Mouse (Mus musculus): ENCODE results near the gene Ppp2r5a. TPM values are rescaled to one million over a fixed set of nuclear protein-coding genes. Genes with fewer than 3 reads are reported as not detected.

Gene Ppp2r5a
- polyA plus RNA-seq, 1 experiment from 2014 or later = 18.8 TPM

- Histone ChIP-seq H3K4me1 (ENCODE audit: insufficient read depth, low read length) (peaks cover 4% of the 10 kb centered on the region; the same call in 1 of the 2 replicates), H3K27me3 (ENCODE audit: insufficient read depth, low read length) (no peaks in the 10 kb centered on the region), H3K27ac (ENCODE audit: low read length) (no peak overlapping the region), H3K4me3 (ENCODE audit: low read length) (no peak overlapping the region), H3K4me2 (replicated peaks; ENCODE audit: low read depth, low read length) (no peak overlapping the region), H3K9ac (replicated peaks; ENCODE audit: low read length) (no peak overlapping the region), H3K9me3 (ENCODE audit: low read length) (no peaks in the 10 kb centered on the region), H3K36me3 (ENCODE audit: insufficient read depth, low read length) (no peaks in the 10 kb centered on the region)
- 0 out of 2 replicates have a peak, but pooled peaks have one; percentile 36 for ATAC-seq (ENCODE audit: low FRiP score, low TSS enrichment)
- WGBS = 47% methylated on average over 6 of the region's 6 CpGs
These were observed 17.9 kb upstream of the Ppp2r5a start for GRCm38 (mm10) chr1:191420930-191421404.

GRCm38 (mm10) chr1:191419991-191420751 is 17.1 kb upstream of the Ppp2r5a start:
- 49% methylated on average over 8 of the region's 8 CpGs for WGBS
- H3K27me3 ChIP-seq (ENCODE audit: insufficient read depth, low read length) = no peaks in the 10 kb centered on the region
- H3K4me3 ChIP-seq (ENCODE audit: low read length) = no peak overlapping the region
- no peak overlapping the region for H3K27ac ChIP-seq (ENCODE audit: low read length)
- no peak overlapping the region for H3K9ac ChIP-seq (replicated peaks; ENCODE audit: low read length)
- no peaks in the 10 kb centered on the region for H3K9me3 ChIP-seq (ENCODE audit: low read length)
- peaks cover 4% of the 10 kb centered on the region; the same call in 1 of the 2 replicates for H3K4me1 ChIP-seq (ENCODE audit: insufficient read depth, low read length)
- no peaks in the 10 kb centered on the region for H3K36me3 ChIP-seq (ENCODE audit: insufficient read depth, low read length)
- ATAC-seq (ENCODE audit: low FRiP score, low TSS enrichment) = no peak
- H3K4me2 ChIP-seq (replicated peaks; ENCODE audit: low read depth, low read length) = no peak overlapping the region

- Histone ChIP-seq H3K9me3 (ENCODE audit: low read length) (no peaks in the 10 kb centered on the region), H3K4me2 (replicated peaks; ENCODE audit: low read depth, low read length) (no peak overlapping the region), H3K9ac (replicated peaks; ENCODE audit: low read length) (no peak overlapping the region), H3K36me3 (ENCODE audit: insufficient read depth, low read length) (no peaks in the 10 kb centered on the region), H3K4me1 (ENCODE audit: insufficient read depth, low read length) (peaks cover 4% of the 10 kb centered on the region; the same call in 1 of the 2 replicates), H3K4me3 (ENCODE audit: low read length) (no peak overlapping the region), H3K27me3 (ENCODE audit: insufficient read depth, low read length) (no peaks in the 10 kb centered on the region), H3K27ac (ENCODE audit: low read length) (no peak overlapping the region)
- ATAC-seq (ENCODE audit: low FRiP score, low TSS enrichment) = no peak
- WGBS = 77% methylated on average over 6 of the region's 6 CpGs
These were observed 16.3 kb upstream of the Ppp2r5a start for GRCm38 (mm10) chr1:191419421-191419820.

- H3K27ac ChIP-seq (ENCODE audit: low read length) = no peak overlapping the region
- WGBS = 51% methylated on average over 4 of the region's 4 CpGs
These were observed 15.9 kb upstream of the Ppp2r5a start for GRCm38 (mm10) chr1:191418936-191419335.

GRCm38 (mm10) chr1:191417111-191417510 is 14.0 kb upstream of the Ppp2r5a start:
- WGBS = 37% methylated on average over 5 of the region's 5 CpGs

More at GRCm38 (mm10) chr1:191418936-191419335, 15.9 kb upstream of the Ppp2r5a start:
- H3K4me3 ChIP-seq (ENCODE audit: low read length) = no peak overlapping the region
- no peaks in the 10 kb centered on the region for H3K27me3 ChIP-seq (ENCODE audit: insufficient read depth, low read length)
- no peaks in the 10 kb centered on the region for H3K9me3 ChIP-seq (ENCODE audit: low read length)
- no peak overlapping the region for H3K9ac ChIP-seq (replicated peaks; ENCODE audit: low read length)
- peaks cover 4% of the 10 kb centered on the region; the same call in 1 of the 2 replicates for H3K4me1 ChIP-seq (ENCODE audit: insufficient read depth, low read length)
- no peak overlapping the region for H3K4me2 ChIP-seq (replicated peaks; ENCODE audit: low read depth, low read length)
- no peaks in the 10 kb centered on the region for H3K36me3 ChIP-seq (ENCODE audit: insufficient read depth, low read length)
- ATAC-seq (ENCODE audit: low FRiP score, low TSS enrichment) = no peak

DNA sequence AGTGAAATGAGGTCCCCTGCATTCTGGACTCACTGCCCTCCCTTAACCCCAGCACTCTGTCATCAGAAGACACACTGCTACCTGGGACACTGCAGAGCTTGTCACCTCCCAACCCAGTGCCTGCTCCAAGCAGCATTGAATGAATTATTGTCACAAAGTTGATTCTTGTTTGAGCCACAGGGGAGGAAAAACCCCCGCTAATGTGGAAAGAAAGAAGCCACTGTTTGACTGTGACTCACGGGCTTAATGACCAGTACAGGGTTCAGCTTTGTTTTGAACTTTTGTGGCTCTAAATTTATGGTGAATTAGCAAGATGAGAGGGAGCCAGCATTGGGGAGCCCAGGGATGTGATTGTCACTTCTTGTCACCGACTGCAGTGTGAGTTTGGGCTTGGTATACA is 13.5 kb upstream of the Ppp2r5a start:
- H3K27me3 ChIP-seq (ENCODE audit: insufficient read depth, low read length) = no peaks in the 10 kb centered on the region
- 18% methylated on average over 3 of the region's 3 CpGs for WGBS
- no peak overlapping the region for H3K9ac ChIP-seq (replicated peaks; ENCODE audit: low read length)
- peaks cover 4% of the 10 kb centered on the region; the same call in 1 of the 2 replicates for H3K4me1 ChIP-seq (ENCODE audit: insufficient read depth, low read length)
- H3K9me3 ChIP-seq (ENCODE audit: low read length) = no peaks in the 10 kb centered on the region
- no peak overlapping the region for H3K4me2 ChIP-seq (replicated peaks; ENCODE audit: low read depth, low read length)
- no peak for ATAC-seq (ENCODE audit: low FRiP score, low TSS enrichment)
- H3K4me3 ChIP-seq (ENCODE audit: low read length) = no peak overlapping the region
- no peak overlapping the region for H3K27ac ChIP-seq (ENCODE audit: low read length)
- no peaks in the 10 kb centered on the region for H3K36me3 ChIP-seq (ENCODE audit: insufficient read depth, low read length)

More at GRCm38 (mm10) chr1:191417111-191417510, 14.0 kb upstream of the Ppp2r5a start:
- no peak overlapping the region for H3K4me2 ChIP-seq (replicated peaks; ENCODE audit: low read depth, low read length)
- H3K27ac ChIP-seq (ENCODE audit: low read length) = no peak overlapping the region
- no peak for ATAC-seq (ENCODE audit: low FRiP score, low TSS enrichment)
- H3K9me3 ChIP-seq (ENCODE audit: low read length) = no peaks in the 10 kb centered on the region
- H3K9ac ChIP-seq (replicated peaks; ENCODE audit: low read length) = no peak overlapping the region
- peaks cover 4% of the 10 kb centered on the region; the same call in 1 of the 2 replicates for H3K4me1 ChIP-seq (ENCODE audit: insufficient read depth, low read length)
- H3K4me3 ChIP-seq (ENCODE audit: low read length) = no peak overlapping the region
- no peaks in the 10 kb centered on the region for H3K27me3 ChIP-seq (ENCODE audit: insufficient read depth, low read length)
- no peaks in the 10 kb centered on the region for H3K36me3 ChIP-seq (ENCODE audit: insufficient read depth, low read length)

- Histone ChIP-seq H3K4me2 (replicated peaks; ENCODE audit: low read depth, low read length) (no peak overlapping the region), H3K4me3 (ENCODE audit: low read length) (no peak overlapping the region), H3K27ac (ENCODE audit: low read length) (no peak overlapping the region), H3K27me3 (ENCODE audit: insufficient read depth, low read length) (no peaks in the 10 kb centered on the region), H3K9me3 (ENCODE audit: low read length) (no peaks in the 10 kb centered on the region), H3K4me1 (ENCODE audit: insufficient read depth, low read length) (peaks cover 4% of the 10 kb centered on the region; the same call in 1 of the 2 replicates), H3K9ac (replicated peaks; ENCODE audit: low read length) (no peak overlapping the region), H3K36me3 (ENCODE audit: insufficient read depth, low read length) (no peaks in the 10 kb centered on the region)
- WGBS = 79% methylated on average over 6 of the region's 6 CpGs
- ATAC-seq (ENCODE audit: low FRiP score, low TSS enrichment) = no peak
These were observed 11.4 kb upstream of the Ppp2r5a start for GRCm38 (mm10) chr1:191414432-191414831.

GRCm38 (mm10) chr1:191413691-191414415 is 10.8 kb upstream of the Ppp2r5a start:
- no peak overlapping the region for H3K27ac ChIP-seq (ENCODE audit: low read length)
- no peaks in the 10 kb centered on the region for H3K9me3 ChIP-seq (ENCODE audit: low read length)
- 34% methylated on average over 6 of the region's 6 CpGs for WGBS
- ATAC-seq (ENCODE audit: low FRiP score, low TSS enrichment) = no peak
- H3K4me3 ChIP-seq (ENCODE audit: low read length) = no peak overlapping the region
- no peaks in the 10 kb centered on the region for H3K36me3 ChIP-seq (ENCODE audit: insufficient read depth, low read length)
- H3K4me2 ChIP-seq (replicated peaks; ENCODE audit: low read depth, low read length) = no peak overlapping the region
- no peak overlapping the region for H3K9ac ChIP-seq (replicated peaks; ENCODE audit: low read length)
- peaks cover under 1% of the 10 kb centered on the region; the same call in 1 of the 2 replicates for H3K4me1 ChIP-seq (ENCODE audit: insufficient read depth, low read length)
- no peaks in the 10 kb centered on the region for H3K27me3 ChIP-seq (ENCODE audit: insufficient read depth, low read length)

DNA sequence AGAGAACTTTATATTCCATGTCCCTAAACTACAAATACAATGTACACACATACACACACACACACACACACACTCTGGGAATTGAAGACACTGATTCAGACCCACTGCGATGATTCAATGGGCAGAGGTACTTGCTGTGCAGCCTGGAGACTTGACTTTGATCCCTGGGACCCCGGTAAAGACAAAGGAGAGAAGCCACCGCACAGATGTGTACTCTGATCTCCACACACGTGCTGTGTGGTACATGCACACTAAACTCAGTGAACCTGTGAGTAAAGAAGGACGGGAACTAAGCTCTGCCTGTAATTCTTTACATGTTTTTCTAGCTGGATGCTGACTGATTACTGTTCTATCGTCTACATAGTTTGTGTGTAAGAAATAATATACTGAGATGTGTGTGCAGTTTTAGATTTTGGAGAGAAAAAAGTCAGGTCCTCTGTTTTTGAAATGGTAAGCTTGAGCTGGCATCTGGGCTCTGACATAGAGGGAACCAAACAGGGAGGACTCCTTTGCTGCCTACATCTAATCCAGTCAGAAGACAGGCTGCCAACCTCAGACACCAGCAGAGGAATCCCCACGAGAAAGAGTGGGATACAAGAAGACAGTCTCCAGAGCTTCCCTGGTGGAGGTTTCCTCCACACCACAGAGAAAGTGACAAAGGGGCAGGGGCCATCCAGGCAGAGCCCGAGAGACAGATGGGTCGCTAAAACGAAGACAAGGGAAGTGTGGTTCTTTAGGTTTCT is 7.4 kb upstream of the Ppp2r5a start:
- Histone ChIP-seq H3K27ac (ENCODE audit: low read length) (no peak overlapping the region), H3K9ac (replicated peaks; ENCODE audit: low read length) (peak overlapping the region; percentile 6; the same call in 1 of the 2 replicates), H3K4me2 (replicated peaks; ENCODE audit: low read depth, low read length) (peak overlapping the region; percentile 19; the same call in 1 of the 2 replicates), H3K27me3 (ENCODE audit: insufficient read depth, low read length) (no peaks in the 10 kb centered on the region), H3K9me3 (ENCODE audit: low read length) (no peaks in the 10 kb centered on the region), H3K36me3 (ENCODE audit: insufficient read depth, low read length) (no peaks in the 10 kb centered on the region), H3K4me1 (ENCODE audit: insufficient read depth, low read length) (no peaks in the 10 kb centered on the region), H3K4me3 (ENCODE audit: low read length) (no peak overlapping the region)
- ATAC-seq (ENCODE audit: low FRiP score, low TSS enrichment) = no peak
- WGBS = 46% methylated on average over 10 of the region's 10 CpGs
